Mouse (Mus musculus): ENCODE results near the gene Stat4.

DNA sequence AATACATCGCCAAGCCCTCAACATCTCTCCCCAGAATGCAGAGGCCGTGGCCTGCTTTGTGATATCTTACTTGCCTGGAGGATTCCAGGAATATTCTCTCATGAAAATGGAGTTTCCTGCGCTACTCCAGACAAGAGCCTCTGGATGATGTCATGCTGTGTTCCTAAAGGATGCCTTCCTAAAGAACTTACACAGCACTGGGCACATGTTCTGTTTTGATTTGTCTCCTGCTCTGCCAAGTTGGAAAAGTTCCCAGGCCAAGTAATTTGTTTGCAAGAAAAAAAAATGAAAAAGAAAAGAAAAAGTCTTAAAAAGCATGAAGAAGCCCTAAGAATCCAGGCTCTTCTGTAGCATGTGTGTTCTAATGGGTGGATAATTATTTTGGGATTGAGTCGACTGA lies 56.2 kb downstream of the Stat4 start:
- no peak for TF ChIP-seq CTCF (IDR thresholded peaks at IDR 0.05; ENCODE audit: low read depth, low read length)
- TF ChIP-seq POLR2A (IDR thresholded peaks at IDR 0.05; ENCODE audit: insufficient read depth, low read length) = no peak
- TF ChIP-seq EP300 (IDR thresholded peaks at IDR 0.05; ENCODE audit: insufficient read depth, low read depth, low read length) = no peak
